Mouse (Mus musculus) E14TG2a.4 (cell line): ENCODE data around the gene Topbp1.

Experiments
- H3K27me3 ChIP-seq: 2 replicates; pipeline ENCODE4 v1.6.1; 2014; ENCODE audit warnings: low read length, control low read depth; ENCODE audit not compliant: insufficient read depth
- H3K36me3 ChIP-seq: 2 replicates; pipeline ENCODE4 v1.6.1; 2014; ENCODE audit warnings: low read length, control low read depth; ENCODE audit not compliant: insufficient read depth
- H3K4me1 ChIP-seq: replicated peaks from 2 replicates; pipeline ENCODE4 v1.6.1; 2014; ENCODE audit warnings: low read depth, low read length, control low read depth
- H3K4me3 ChIP-seq: replicated peaks from 2 replicates; pipeline ENCODE4 v1.5.1; 2014; ENCODE audit warnings: mild to moderate bottlenecking, low read length
- H3K9me3 ChIP-seq: 2 replicates; pipeline ENCODE4 v1.6.1; 2014; ENCODE audit warnings: low read length, control low read depth
- CTCF ChIP-seq: conservative IDR thresholded peaks from 2 replicates; pipeline ENCODE4 v1.5.1; 2014; ENCODE audit warnings: low read length
- NANOG ChIP-seq: IDR thresholded peaks from 2 replicates; pipeline ENCODE4 v1.6.1; 2014; ENCODE audit warnings: borderline replicate concordance, low read length, mixed read lengths
- POU5F1 ChIP-seq: IDR thresholded peaks from 2 replicates; pipeline ENCODE4 v1.6.1; 2014; ENCODE audit warnings: low read length, borderline replicate concordance

Topbp1 gene

DNA sequence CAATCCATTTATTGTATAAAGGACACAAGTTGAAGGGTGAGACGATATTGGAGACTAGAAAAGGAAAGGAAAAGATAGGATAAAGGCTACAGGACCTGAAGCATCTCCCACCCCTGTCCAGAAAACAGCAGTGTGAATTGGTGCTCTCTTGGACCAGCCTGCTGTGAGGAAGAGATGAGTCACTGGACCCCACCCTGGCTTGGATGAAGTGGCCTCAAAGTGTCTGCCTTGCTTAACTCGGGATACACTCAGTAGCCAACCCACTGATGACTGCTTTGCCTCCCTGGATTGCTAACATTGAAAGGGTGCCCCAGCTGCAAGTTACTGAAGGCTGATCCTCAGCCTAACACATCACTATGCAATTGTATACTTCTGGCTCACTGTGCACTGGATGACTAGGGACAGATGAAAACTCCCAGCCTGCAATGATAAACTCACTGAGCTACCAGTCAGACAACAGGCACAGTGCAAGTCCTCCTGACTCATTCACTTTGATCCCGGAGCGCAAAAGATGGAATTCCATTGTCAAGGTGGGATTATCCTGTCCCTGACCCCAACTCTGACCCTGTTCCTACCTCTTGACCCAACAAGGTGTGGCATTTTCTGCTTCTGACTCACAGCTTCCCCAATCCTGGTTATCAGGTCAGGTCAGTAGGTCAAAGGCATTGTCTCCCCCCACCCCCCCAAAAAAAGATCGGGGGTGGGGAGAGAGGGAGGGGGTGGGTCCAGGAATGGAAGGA is 67.4 kb downstream of the Topbp1 start:
- no peaks in the 10 kb centered on the region for H3K9me3 ChIP-seq
- no peaks in the 10 kb centered on the region; the same call in 1 of the 2 replicates for H3K36me3 ChIP-seq
- H3K27me3 ChIP-seq = no peaks in the 10 kb centered on the region
- peaks cover 41% of the 10 kb centered on the region for H3K4me1 ChIP-seq
- no peak overlapping the region for H3K4me3 ChIP-seq
- no peak for TF ChIP-seq POU5F1
- TF ChIP-seq CTCF = no peak
- TF ChIP-seq NANOG = peak; percentile 70; the same call in 1 of the 2 replicates

DNA sequence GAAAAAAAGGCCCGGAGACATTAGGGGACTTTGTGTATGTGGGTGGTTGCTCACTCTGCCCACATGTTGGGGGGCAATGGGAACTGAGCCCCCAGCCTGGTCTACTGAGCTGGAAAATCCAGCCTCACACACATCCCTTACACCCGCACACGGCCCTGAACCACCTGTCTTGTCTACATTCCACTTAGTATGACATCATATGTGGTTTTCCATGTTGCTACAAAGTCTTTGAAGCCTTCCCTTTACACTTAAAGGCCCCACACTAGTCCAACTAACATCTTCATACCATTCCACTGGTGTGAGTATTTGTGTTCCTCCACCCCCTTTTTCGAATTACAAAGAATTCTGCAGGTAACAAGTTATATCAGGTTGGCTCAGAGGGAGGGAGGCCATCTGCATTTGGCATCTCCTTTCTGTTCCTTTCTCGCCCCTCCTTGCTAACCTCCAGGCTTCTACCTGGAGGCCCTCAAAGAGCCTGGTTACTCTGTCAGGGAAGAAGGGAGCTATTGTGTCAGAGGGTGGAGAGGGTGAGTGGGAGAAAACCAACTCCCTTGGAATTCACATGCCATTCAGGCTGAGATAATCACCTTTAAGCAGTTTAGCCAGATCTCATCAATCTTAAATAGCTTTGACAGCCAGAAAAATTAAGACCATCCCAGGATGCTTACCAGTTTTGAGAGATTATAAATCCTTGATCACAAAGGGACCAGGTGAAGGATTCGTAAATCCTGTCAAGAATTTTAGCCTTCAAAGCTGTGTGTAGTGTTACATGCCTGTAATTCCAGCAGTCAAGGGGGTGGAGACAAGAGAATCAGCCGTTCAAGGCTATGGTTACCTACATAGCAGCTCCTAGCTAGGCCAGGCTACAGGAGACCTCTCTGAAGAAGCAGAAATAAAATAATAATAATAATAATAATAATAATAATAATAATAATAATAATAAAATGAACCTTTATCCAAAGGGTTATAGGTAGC is 71.6 kb downstream of the Topbp1 start:
- Histone ChIP-seq H3K9me3 (no peaks in the 10 kb centered on the region), H3K27me3 (no peaks in the 10 kb centered on the region), H3K4me3 (no peak overlapping the region), H3K4me1 (peaks cover 58% of the 10 kb centered on the region), H3K36me3 (no peaks in the 10 kb centered on the region)
- TF ChIP-seq POU5F1 (no peak), NANOG (no peak), CTCF (no peak)

DNA sequence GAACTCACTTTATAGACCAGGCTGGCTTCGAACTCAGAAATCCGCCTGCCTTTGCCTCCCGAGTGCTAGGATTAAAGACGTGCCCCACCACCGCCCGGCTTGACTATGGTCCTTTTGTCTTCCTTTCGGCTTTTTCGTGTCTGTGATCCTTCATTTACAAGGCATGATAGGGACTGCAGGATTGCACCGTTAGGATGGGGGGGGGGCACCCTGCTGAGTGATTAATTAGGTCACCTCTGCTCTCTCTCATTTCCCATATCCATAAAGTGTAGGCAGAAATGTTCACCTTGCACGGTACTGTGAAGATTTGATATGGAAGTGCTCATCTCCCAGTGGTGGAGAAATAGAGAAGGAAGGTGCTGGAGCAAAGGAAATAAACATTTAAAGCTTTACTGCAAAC is 73.7 kb downstream of the Topbp1 start:
- no peak overlapping the region for H3K4me3 ChIP-seq
- no peak for TF ChIP-seq NANOG
- no peak for TF ChIP-seq POU5F1
- TF ChIP-seq CTCF = no peak
- H3K36me3 ChIP-seq = no peaks in the 10 kb centered on the region
- no peaks in the 10 kb centered on the region for H3K9me3 ChIP-seq
- H3K4me1 ChIP-seq = peaks cover 39% of the 10 kb centered on the region
- H3K27me3 ChIP-seq = no peaks in the 10 kb centered on the region; the same call in 1 of the 2 replicates

DNA sequence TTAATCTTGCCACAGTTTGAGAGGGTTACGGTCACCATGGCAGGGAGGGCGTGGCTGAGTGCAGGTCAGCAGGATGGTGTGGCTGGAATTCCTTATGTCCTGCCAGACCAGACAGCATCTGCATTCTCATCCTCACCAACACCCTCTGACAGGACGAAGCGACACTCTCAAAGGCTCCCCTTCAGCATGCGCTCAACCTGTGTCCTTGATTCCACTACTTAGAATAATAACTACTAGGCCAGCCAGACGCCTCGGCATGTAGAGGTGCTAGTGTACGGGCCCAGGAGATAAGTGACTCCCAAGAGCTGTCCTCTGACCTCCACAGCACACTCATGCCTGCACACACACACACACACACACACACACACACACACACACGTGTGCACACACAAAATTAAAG is 74.2 kb downstream of the Topbp1 start:
- Histone ChIP-seq H3K27me3 (no peaks in the 10 kb centered on the region; the same call in 1 of the 2 replicates), H3K4me1 (peaks cover 37% of the 10 kb centered on the region), H3K4me3 (no peak overlapping the region), H3K9me3 (no peaks in the 10 kb centered on the region), H3K36me3 (no peaks in the 10 kb centered on the region)
- no peak for TF ChIP-seq POU5F1
- no peak for TF ChIP-seq CTCF
- no peak for TF ChIP-seq NANOG

DNA sequence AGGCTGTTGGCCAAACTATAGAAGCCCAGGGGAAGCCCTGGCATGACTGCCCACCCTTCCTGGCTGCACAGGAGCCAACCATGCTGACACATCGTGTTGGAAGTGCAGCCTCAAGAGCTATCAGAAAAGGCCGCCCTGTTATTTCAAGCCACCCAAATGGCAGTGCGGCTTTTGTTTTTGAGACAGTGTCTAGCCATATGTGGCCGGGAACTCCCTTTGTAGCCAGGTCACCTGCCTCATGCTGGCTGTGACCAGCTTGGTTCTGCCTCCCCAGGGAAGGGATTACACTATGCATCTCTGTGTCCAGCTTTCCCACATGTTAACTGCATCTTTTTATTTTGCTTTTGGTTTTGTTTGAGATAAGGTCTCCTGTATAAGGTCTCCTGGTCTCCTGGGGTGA is 75.6 kb downstream of the Topbp1 start:
- TF ChIP-seq NANOG = no peak
- Histone ChIP-seq H3K9me3 (no peaks in the 10 kb centered on the region), H3K27me3 (no peaks in the 10 kb centered on the region; the same call in 1 of the 2 replicates), H3K4me1 (peaks cover 37% of the 10 kb centered on the region), H3K36me3 (no peaks in the 10 kb centered on the region), H3K4me3 (no peak overlapping the region)

DNA sequence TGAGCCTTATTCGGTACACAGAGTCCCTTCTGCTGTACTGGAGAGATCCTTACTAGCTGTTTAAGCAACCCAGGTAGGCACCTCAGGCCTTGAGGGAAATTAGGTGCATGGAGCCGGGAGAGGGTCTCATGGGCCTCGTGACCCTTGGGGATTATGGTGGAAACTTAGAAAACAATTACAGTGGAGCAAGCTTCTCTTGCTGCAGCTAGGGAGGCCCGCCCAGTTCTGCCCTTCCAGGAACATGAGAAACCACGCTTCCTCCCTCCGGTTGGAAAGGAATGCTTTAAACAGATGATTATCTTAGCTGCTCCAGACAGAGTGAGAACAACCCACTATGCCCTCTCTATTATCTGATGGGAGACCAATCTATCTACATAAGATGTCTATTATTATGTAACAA is 78.0 kb downstream of the Topbp1 start:
- H3K4me3 ChIP-seq = no peak overlapping the region
- H3K9me3 ChIP-seq = no peaks in the 10 kb centered on the region
- no peaks in the 10 kb centered on the region for H3K36me3 ChIP-seq
- TF ChIP-seq CTCF = no peak
- TF ChIP-seq NANOG = no peak
- TF ChIP-seq POU5F1 = no peak
- H3K27me3 ChIP-seq = no peaks in the 10 kb centered on the region; the same call in 1 of the 2 replicates
- H3K4me1 ChIP-seq = peaks cover 35% of the 10 kb centered on the region

DNA sequence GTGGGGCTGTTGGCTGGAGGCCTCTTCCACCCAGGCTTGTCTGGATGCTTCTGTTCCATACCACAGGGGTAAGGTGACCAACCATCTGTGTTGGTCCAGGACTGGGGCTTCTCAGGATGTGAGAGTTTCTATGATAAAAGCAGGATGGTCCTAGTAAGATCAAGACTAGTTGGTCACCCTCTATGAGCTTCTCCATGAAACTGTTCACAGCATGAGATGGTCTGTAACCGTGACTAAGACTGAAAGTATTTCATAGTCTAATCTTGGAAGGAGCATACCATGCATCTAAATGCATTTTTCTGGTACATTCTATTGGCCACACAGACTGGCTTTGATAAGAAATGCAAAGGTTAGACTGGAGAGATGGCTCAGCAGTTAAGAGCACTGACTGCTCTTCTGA is 78.6 kb downstream of the Topbp1 start:
- Histone ChIP-seq H3K4me3 (no peak overlapping the region), H3K4me1 (peaks cover 34% of the 10 kb centered on the region), H3K9me3 (no peaks in the 10 kb centered on the region), H3K36me3 (no peaks in the 10 kb centered on the region), H3K27me3 (no peaks in the 10 kb centered on the region; the same call in 1 of the 2 replicates)
- no peak for TF ChIP-seq NANOG
- TF ChIP-seq CTCF = no peak
- TF ChIP-seq POU5F1 = no peak

DNA sequence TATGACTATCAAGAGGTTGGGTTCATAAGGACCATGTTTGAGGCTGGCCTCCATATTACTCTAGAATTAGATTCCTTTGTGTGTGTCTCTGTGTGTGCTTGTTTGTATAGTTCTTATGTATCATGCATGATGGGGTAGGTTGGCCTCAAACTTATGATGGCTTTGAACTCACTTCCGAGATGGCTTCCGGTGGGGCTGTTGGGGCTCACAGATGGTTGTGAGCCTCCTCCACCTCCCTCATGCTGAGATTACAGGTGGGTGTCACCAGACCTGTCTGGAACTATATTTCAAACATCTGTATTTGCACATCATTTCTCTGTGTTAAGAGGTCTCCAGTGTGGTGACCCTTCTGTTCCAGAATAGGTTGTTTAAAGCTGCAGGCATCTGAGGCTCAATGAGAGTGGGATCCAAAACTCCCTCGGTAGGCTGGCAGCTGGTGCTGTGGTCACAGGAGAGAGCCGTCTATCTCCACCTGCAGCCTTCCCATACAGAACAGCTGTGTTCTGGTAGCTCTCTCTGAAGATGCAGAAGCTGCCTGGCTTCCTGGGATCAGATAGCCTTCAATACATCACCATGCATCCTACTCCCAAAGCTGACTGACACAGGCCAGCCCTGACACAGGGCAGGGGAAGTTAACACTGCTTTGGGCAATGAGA is 79.3 kb downstream of the Topbp1 start:
- Histone ChIP-seq H3K36me3 (no peaks in the 10 kb centered on the region), H3K4me1 (peaks cover 27% of the 10 kb centered on the region), H3K9me3 (no peaks in the 10 kb centered on the region), H3K4me3 (no peak overlapping the region), H3K27me3 (no peaks in the 10 kb centered on the region; the same call in 1 of the 2 replicates)
- TF ChIP-seq CTCF (no peak), NANOG (no peak), POU5F1 (no peak)

DNA sequence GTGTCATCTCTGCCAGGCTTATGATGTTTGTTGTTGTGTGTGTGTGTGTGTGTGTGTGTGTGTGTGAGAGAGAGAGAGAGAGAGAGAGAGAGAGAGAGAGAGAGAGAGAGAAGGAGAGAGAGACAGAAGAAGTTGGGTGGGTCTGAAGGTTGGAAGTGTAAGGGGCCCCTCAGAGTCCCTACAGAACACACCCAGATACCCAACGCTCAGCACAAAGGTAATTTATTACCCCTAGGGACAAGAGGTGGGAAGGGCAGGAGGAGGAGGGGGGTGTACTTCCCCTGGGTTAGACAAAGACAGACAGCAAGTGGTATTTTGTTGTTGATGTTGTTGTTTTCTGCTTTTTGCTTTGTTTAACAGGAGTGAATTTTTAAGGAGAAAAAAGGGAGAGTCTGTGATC is 80.6 kb downstream of the Topbp1 start:
- peaks cover 18% of the 10 kb centered on the region for H3K4me1 ChIP-seq
- H3K4me3 ChIP-seq = no peak overlapping the region
- H3K27me3 ChIP-seq = no peaks in the 10 kb centered on the region; the same call in 1 of the 2 replicates
- TF ChIP-seq CTCF (no peak), POU5F1 (no peak), NANOG (no peak)
- no peaks in the 10 kb centered on the region for H3K9me3 ChIP-seq
- H3K36me3 ChIP-seq = no peaks in the 10 kb centered on the region
